Mouse (Mus musculus) CH12.LX (cell line): ENCODE data around the gene Dppa3. TPM values are rescaled to one million over a fixed set of nuclear protein-coding genes. Genes with fewer than 3 reads are reported as not detected.
A peak's percentile ranks its signal among the peaks of the same experiment; 100 is the strongest.

Experiments
- DNase-seq: peaks from one replicate; pipeline ENCODE4 v3.0.0-alpha.2; 2013; ENCODE audit errors: extremely low read depth
- H3K27ac ChIP-seq: 2 replicates; pipeline ENCODE4 v1.5.1; 2012; ENCODE audit warnings: low read depth, mild to moderate bottlenecking, control low read depth, moderate library complexity; ENCODE audit not compliant: insufficient read depth
- H3K27me3 ChIP-seq: replicated peaks from 2 replicates; pipeline ENCODE3; 2012; ENCODE audit warnings: inconsistent platforms
- H3K36me3 ChIP-seq, 2 experiments: replicated peaks in 1 of 2; 2 replicates each; pipeline versions ENCODE3 to v1.6.1; 2012; ENCODE audit warnings: inconsistent platforms in 1 of 2, low read length in 1 of 2, mild to moderate bottlenecking in 1 of 2, mixed read lengths in 1 of 2, moderate library complexity in 1 of 2; ENCODE audit not compliant: control insufficient read depth in 1 of 2, insufficient read depth in 1 of 2
- H3K4me1 ChIP-seq, 2 experiments: 2 replicates each; pipeline ENCODE4 v1.6.1; 2012; ENCODE audit warnings: inconsistent platforms in 1 of 2, moderate library complexity in 1 of 2; ENCODE audit not compliant: insufficient read depth in 2 of 2, control insufficient read depth in 1 of 2
- H3K4me2 ChIP-seq: 2 replicates; pipeline ENCODE4 v1.6.1; 2012; ENCODE audit warnings: low read depth, mild to moderate bottlenecking, control low read depth; ENCODE audit not compliant: poor library complexity, insufficient read depth, severe bottlenecking
- H3K4me3 ChIP-seq, 3 experiments: fragments of 150-350 bp in 1 of 3; sonication (generic) in 1 of 3; replicated peaks in 1 of 3; 2 replicates each; pipeline versions ENCODE3 to v1.5.1; 2011 to 2012; ENCODE audit warnings: low read depth in 2 of 3, low read length in 2 of 3, mild to moderate bottlenecking in 2 of 3, moderate library complexity in 2 of 3, control low read depth in 1 of 3, improper control_type of control experiment in 1 of 3, inconsistent platforms in 1 of 3, mixed read lengths in 1 of 3; ENCODE audit not compliant: poor library complexity in 1 of 3
- H3K79me2 ChIP-seq: replicated peaks from 2 replicates; pipeline ENCODE4 v1.6.1; 2012; ENCODE audit warnings: mild to moderate bottlenecking, moderate library complexity; ENCODE audit not compliant: control insufficient read depth, poor library complexity, insufficient read depth, severe bottlenecking; ENCODE audit errors: extremely low read depth
- H3K9ac ChIP-seq: 2 replicates; pipeline ENCODE4 v1.6.1; 2012; ENCODE audit warnings: low read depth, mild to moderate bottlenecking, control low read depth, moderate library complexity; ENCODE audit not compliant: insufficient read depth
- H3K9me3 ChIP-seq: replicated peaks from 2 replicates; pipeline ENCODE3; 2012; ENCODE audit warnings: low read length, inconsistent platforms, mixed read lengths
- BHLHE40 ChIP-seq: IDR thresholded peaks from 2 replicates; pipeline ENCODE4 v1.6.1; 2011; ENCODE audit warnings: mild to moderate bottlenecking, low read depth, low read length, improper control_type of control experiment
- CHD1 ChIP-seq: IDR thresholded peaks from 2 replicates; pipeline ENCODE4 v1.6.1; 2012; ENCODE audit warnings: low read depth, low read length, improper control_type of control experiment, inconsistent platforms
- CTCF ChIP-seq, 2 experiments: IDR thresholded peaks in 1 of 2; conservative IDR thresholded peaks in 1 of 2; 2 replicates each; pipeline ENCODE4 v1.5.1; 2011 to 2012; ENCODE audit warnings: low read depth in 2 of 2, low read length in 2 of 2, improper control_type of control experiment in 1 of 2, inconsistent platforms in 1 of 2, mild to moderate bottlenecking in 1 of 2, moderate library complexity in 1 of 2
- E2F4 ChIP-seq: IDR thresholded peaks from 2 replicates; pipeline ENCODE4 v1.6.1; 2011; ENCODE audit warnings: low read depth, low read length, improper control_type of control experiment; ENCODE audit not compliant: insufficient replicate concordance
- ELF1 ChIP-seq: IDR thresholded peaks from 2 replicates; pipeline ENCODE4 v1.6.1; 2014; ENCODE audit warnings: low read depth, mild to moderate bottlenecking, inconsistent platforms, low read length, improper control_type of control experiment
- GABPA ChIP-seq: IDR thresholded peaks from 2 replicates; pipeline ENCODE4 v1.6.1; 2012; ENCODE audit warnings: low read depth, low read length, improper control_type of control experiment, inconsistent platforms; ENCODE audit not compliant: insufficient replicate concordance
- HCFC1 ChIP-seq: IDR thresholded peaks from 2 replicates; pipeline ENCODE4 v1.6.1; 2012; ENCODE audit warnings: low read depth, mild to moderate bottlenecking, inconsistent platforms, low read length, improper control_type of control experiment
- JUN ChIP-seq: IDR thresholded peaks from 2 replicates; pipeline ENCODE4 v1.6.1; 2011; ENCODE audit warnings: low read depth, mild to moderate bottlenecking, low read length, improper control_type of control experiment, moderate library complexity; ENCODE audit not compliant: insufficient read depth
- KAT2A ChIP-seq: IDR thresholded peaks from 2 replicates; pipeline ENCODE4 v1.6.1; 2012; ENCODE audit warnings: low read length, improper control_type of control experiment, inconsistent platforms; ENCODE audit not compliant: insufficient replicate concordance
- MEF2A ChIP-seq: IDR thresholded peaks from 2 replicates; pipeline ENCODE4 v1.6.1; 2014; ENCODE audit warnings: low read depth, mild to moderate bottlenecking, inconsistent platforms, low read length, improper control_type of control experiment, borderline replicate concordance
- MYC ChIP-seq: IDR thresholded peaks from 2 replicates; pipeline ENCODE4 v1.6.1; 2011; ENCODE audit warnings: low read depth, mild to moderate bottlenecking, improper control_type of control experiment, low read length
- NELFE ChIP-seq: IDR thresholded peaks from 2 replicates; pipeline ENCODE4 v1.6.1; 2011; ENCODE audit warnings: low read depth, low read length, improper control_type of control experiment
- NRF1 ChIP-seq: IDR thresholded peaks from 2 replicates; pipeline ENCODE4 v1.6.1; 2014; ENCODE audit warnings: low read depth, mild to moderate bottlenecking, inconsistent platforms, low read length, improper control_type of control experiment, moderate library complexity
- POLR2A ChIP-seq: IDR thresholded peaks from 2 replicates; pipeline ENCODE4 v1.6.1; 2011; ENCODE audit warnings: low read depth, mild to moderate bottlenecking, improper control_type of control experiment, low read length
- RAD21 ChIP-seq: IDR thresholded peaks from 2 replicates; pipeline ENCODE4 v1.6.1; 2011; ENCODE audit warnings: low read depth, mild to moderate bottlenecking, low read length, improper control_type of control experiment, moderate library complexity
- RCOR1 ChIP-seq: conservative IDR thresholded peaks from 2 replicates; pipeline ENCODE4 v1.6.1; 2012; ENCODE audit warnings: low read depth, mild to moderate bottlenecking, inconsistent platforms, low read length, improper control_type of control experiment
- SIN3A ChIP-seq: IDR thresholded peaks from 2 replicates; pipeline ENCODE4 v1.6.1; 2012; ENCODE audit warnings: low read length, improper control_type of control experiment, inconsistent platforms
- SMC3 ChIP-seq: IDR thresholded peaks from 2 replicates; pipeline ENCODE4 v1.6.1; 2011; ENCODE audit warnings: low read depth, low read length, improper control_type of control experiment
- TBP ChIP-seq: conservative IDR thresholded peaks from 2 replicates; pipeline ENCODE4 v1.6.1; 2011; ENCODE audit warnings: low read depth, low read length, improper control_type of control experiment
- ZC3H11A ChIP-seq: IDR thresholded peaks from 2 replicates; pipeline ENCODE4 v1.6.1; 2012; ENCODE audit warnings: low read depth, mild to moderate bottlenecking, inconsistent platforms, low read length, improper control_type of control experiment
- ZMIZ1 ChIP-seq: IDR thresholded peaks from 2 replicates; pipeline ENCODE4 v1.6.1; 2012; ENCODE audit warnings: low read depth, mild to moderate bottlenecking, inconsistent platforms, low read length, improper control_type of control experiment
- ZNF384 ChIP-seq: IDR thresholded peaks from 2 replicates; pipeline ENCODE4 v1.6.1; 2012; ENCODE audit warnings: low read depth, low read length, improper control_type of control experiment, inconsistent platforms
- dilution Hi-C: fragments of 300-500 bp; cut with MboI; formaldehyde crosslinking; loops from 2 replicates; pipeline ENCODE4 v1.14.3; 2020; ENCODE audit warnings: low sequenced_read_pairs; ENCODE audit not compliant: extremely low pct_unique_long_range_greater_than_20kb, extremely low pct_ligation_motif_present
- in situ Hi-C: fragments of 300-500 bp; cut with MboI; formaldehyde crosslinking; loops from 3 replicates; pipeline ENCODE4 v1.14.3; 2019; ENCODE audit warnings: low sequenced_read_pairs, low pct_ligation_motif_present, low pct_unique_long_range_greater_than_20kb, mixed read lengths
- polyA plus RNA-seq: library from polyadenylated mRNA; unstranded; fragments of >175 nt; gene quantifications from 2 replicates; pipeline ENCODE4 v1.2.1, GENCODE M21; 2012; ENCODE audit warnings: low read depth; ENCODE audit not compliant: insufficient read length
- total RNA-seq, 2 experiments: library from RNA; depleted of rRNA; stranded (reverse); fragments of 300-350 nt in 1 of 2; fragments of >200 nt in 1 of 2; gene quantifications; 2 replicates each; pipeline ENCODE4 v1.2.3; 2012 to 2014

Dppa3 gene
- total and polyA plus RNA-seq, 3 experiments = not detected

- H3K4me3 ChIP-seq = no peak overlapping the region
- H3K27me3 ChIP-seq = no peaks in the 10 kb centered on the region
- peaks cover 74 to 93% of the 10 kb centered on the region in 2 experiments for H3K36me3 ChIP-seq
- no peak for DNase-seq
- no peak overlapping the region for H3K4me2 ChIP-seq
- H3K9ac ChIP-seq = no peak overlapping the region
- peaks cover 10% of the 10 kb centered on the region for H3K9me3 ChIP-seq
- dilution Hi-C loops = no loop called here
- H3K79me2 ChIP-seq = peaks cover 18% of the 10 kb centered on the region
- H3K4me1 ChIP-seq = peaks cover 3 to 56% of the 10 kb centered on the region in 2 experiments
- H3K27ac ChIP-seq = no peak overlapping the region
- TF ChIP-seq SMC3 = no peak
- TF ChIP-seq SIN3A = no peak
- TF ChIP-seq RAD21 = no peak
- TF ChIP-seq ELF1 = no peak
- TF ChIP-seq CTCF (conservative IDR thresholded peaks at IDR 0.05 in 1 of 2, IDR thresholded peaks at IDR 0.05 in 1 of 2; ENCODE audit: low read depth in 2 of 2, low read length in 2 of 2) = peak in 1 of 2 experiments; percentile 29; a peak in 2 of 4 replicates
- TF ChIP-seq POLR2A = no peak
- no peak for TF ChIP-seq JUN
- no peak for TF ChIP-seq NELFE
- TF ChIP-seq, all 38 proteins: peak for 1
- in situ Hi-C loops = no loop called here
Observed at GRCm38 (mm10) chr6:122592905-122593304, 33.3 kb upstream of the Dppa3 start.

- H3K4me2 ChIP-seq = no peak overlapping the region
Observed at GRCm38 (mm10) chr6:122595637-122596036, 30.6 kb upstream of the Dppa3 start.

DNA sequence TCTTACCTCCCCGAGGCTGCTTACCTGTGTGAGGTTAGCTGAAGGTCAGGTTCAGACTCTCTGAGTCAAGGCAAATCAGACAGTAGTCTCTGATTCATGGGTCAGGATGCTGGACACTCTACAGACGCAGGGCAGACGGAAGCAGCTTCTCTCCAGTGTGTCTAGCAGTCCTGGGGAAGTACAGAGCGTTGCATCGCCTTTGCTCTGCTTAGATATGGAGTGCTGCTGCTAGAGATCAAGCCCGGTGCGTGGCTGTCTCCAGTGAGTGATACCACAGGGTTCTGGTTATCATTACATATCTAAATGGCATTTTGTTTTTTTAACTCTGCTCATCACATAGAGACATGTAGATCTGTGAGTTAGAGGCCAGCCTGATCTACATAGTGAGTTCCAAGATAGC is 29.6 kb upstream of the Dppa3 start:
- in situ Hi-C loops (no loop called here), dilution Hi-C loops (no loop called here)
- DNase-seq = no peak
- Histone ChIP-seq H3K9ac (no peak overlapping the region), H3K27ac (peak overlapping the region; percentile 7; the same call in 1 of the 2 replicates), H3K4me2 (no peak overlapping the region), H3K4me3 (no peak overlapping the region), H3K4me1 (peaks cover 3 to 47% of the 10 kb centered on the region in 2 experiments), H3K36me3 (peaks cover 50 to 70% of the 10 kb centered on the region in 2 experiments), H3K9me3 (peaks cover 10% of the 10 kb centered on the region), H3K79me2 (peaks cover 49% of the 10 kb centered on the region), H3K27me3 (no peaks in the 10 kb centered on the region)
- TF ChIP-seq ZC3H11A (no peak), POLR2A (no peak), NRF1 (no peak), BHLHE40 (no peak), TBP (no peak), KAT2A (no peak), ZMIZ1 (no peak), CHD1 (no peak), HCFC1 (no peak), E2F4 (no peak), GABPA (no peak), MEF2A (no peak), RCOR1 (no peak)

More at GRCm38 (mm10) chr6:122595637-122596036, 30.6 kb upstream of the Dppa3 start:
- Histone ChIP-seq H3K36me3 (peaks cover 59 to 79% of the 10 kb centered on the region in 2 experiments), H3K4me3 (no peak overlapping the region), H3K9ac (no peak overlapping the region), H3K9me3 (peaks cover 10% of the 10 kb centered on the region), H3K4me1 (peaks cover 3 to 56% of the 10 kb centered on the region in 2 experiments), H3K27ac (no peak overlapping the region), H3K27me3 (no peaks in the 10 kb centered on the region), H3K79me2 (peaks cover 44% of the 10 kb centered on the region)
- peak; percentile 54 for TF ChIP-seq RAD21
- TF ChIP-seq MYC = no peak
- TF ChIP-seq CTCF (conservative IDR thresholded peaks at IDR 0.05 in 1 of 2, IDR thresholded peaks at IDR 0.05 in 1 of 2; ENCODE audit: low read depth in 2 of 2, low read length in 2 of 2) = peak; percentile 8 to 64; a peak in 2 of 4 replicates
- peak; percentile 61 for TF ChIP-seq SMC3
- TF ChIP-seq ZNF384 = no peak
- dilution Hi-C loops (no loop called here), in situ Hi-C loops (no loop called here)
- peak; percentile 37 for DNase-seq
